Mouse (Mus musculus) c-Kit-positive CD71-positive TER-119-positive erythroid progenitor cells, embryonic 14.5 days (primary cell): ENCODE measurements around the gene Fgfr3.
A peak's percentile ranks its signal among the peaks of the same experiment; 100 is the strongest.

Experiments
- DNase-seq: peaks from one replicate; pipeline ENCODE4 v3.0.0-alpha.2; 2013; ENCODE audit warnings: low spot score

Gene Fgfr3

GRCm38 (mm10) chr5:33721541-33722265, at the start of gene Fgfr3:
Fgfr3 (plus strand) TSS chr5:33721674.
- no peak for DNase-seq

GRCm38 (mm10) chr5:33674439-33674838, 47.0 kb upstream of the Fgfr3 start:
- DNase-seq = no peak

- DNase-seq = peak; percentile 31
Measured at GRCm38 (mm10) chr5:33675964-33676363, 45.5 kb upstream of the Fgfr3 start.

GRCm38 (mm10) chr5:33678244-33678643, 43.2 kb upstream of the Fgfr3 start:
- DNase-seq = no peak

GRCm38 (mm10) chr5:33681044-33681443, 40.4 kb upstream of the Fgfr3 start:
- DNase-seq = no peak

- peak; percentile 26 for DNase-seq
Measured at GRCm38 (mm10) chr5:33681611-33682388, 39.7 kb upstream of the Fgfr3 start.

GRCm38 (mm10) chr5:33682963-33683362, 38.5 kb upstream of the Fgfr3 start:
- no peak for DNase-seq

GRCm38 (mm10) chr5:33683897-33684652, 37.4 kb upstream of the Fgfr3 start:
- DNase-seq = no peak

- no peak for DNase-seq
Measured at GRCm38 (mm10) chr5:33684932-33685331, 36.5 kb upstream of the Fgfr3 start.

- DNase-seq = no peak
Measured at GRCm38 (mm10) chr5:33687142-33687541, 34.3 kb upstream of the Fgfr3 start.

GRCm38 (mm10) chr5:33688278-33689220, 32.9 kb upstream of the Fgfr3 start:
- DNase-seq = no peak

- no peak for DNase-seq
Measured at GRCm38 (mm10) chr5:33689221-33689844, 32.1 kb upstream of the Fgfr3 start.

- no peak for DNase-seq
Measured at GRCm38 (mm10) chr5:33689852-33690645, 31.4 kb upstream of the Fgfr3 start.

- no peak for DNase-seq
Measured at GRCm38 (mm10) chr5:33692393-33692792, 29.1 kb upstream of the Fgfr3 start.

- DNase-seq = no peak
Measured at GRCm38 (mm10) chr5:33694461-33694847, 27.0 kb upstream of the Fgfr3 start.

GRCm38 (mm10) chr5:33694848-33695717, 26.4 kb upstream of the Fgfr3 start:
- no peak for DNase-seq

- no peak for DNase-seq
Measured at GRCm38 (mm10) chr5:33695718-33696121, 25.8 kb upstream of the Fgfr3 start.

GRCm38 (mm10) chr5:33696430-33696829, 25.0 kb upstream of the Fgfr3 start:
- DNase-seq = no peak

- no peak for DNase-seq
Measured at GRCm38 (mm10) chr5:33697534-33697933, 23.9 kb upstream of the Fgfr3 start.
